Mouse (Mus musculus): ENCODE measurements around the gene Etfrf1.

DNA sequence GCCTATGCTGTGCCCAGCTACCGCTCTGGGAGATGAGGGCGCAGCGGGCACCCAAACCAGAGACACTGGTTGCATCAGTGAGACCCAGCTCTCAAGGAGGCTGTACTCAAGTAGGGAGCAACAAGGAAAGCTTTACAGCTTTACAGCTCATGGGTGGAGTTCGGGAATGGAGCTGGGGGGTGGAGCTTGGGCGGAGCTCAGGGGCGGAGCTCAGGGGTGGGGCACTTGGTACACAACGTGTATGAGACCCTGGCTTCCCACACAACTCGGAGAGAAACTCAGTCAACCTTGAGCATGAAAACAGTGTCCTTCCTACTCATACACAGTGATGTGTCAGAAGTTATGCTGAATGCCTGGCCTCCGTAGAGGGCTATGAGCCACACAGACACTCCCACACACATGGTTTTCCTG lies 35.4 kb upstream of the Etfrf1 start:
- TF ChIP-seq POLR2A (IDR thresholded peaks at IDR 0.05; ENCODE audit: borderline replicate concordance, extremely low read depth, insufficient read depth, insufficient read length, poor library complexity, severe bottlenecking) (no peak), CTCF (IDR thresholded peaks at IDR 0.05; ENCODE audit: borderline replicate concordance, extremely low read depth, insufficient read depth, insufficient read length) (no peak)
